Mouse (Mus musculus): ENCODE results near the gene Noc2l.

DNA sequence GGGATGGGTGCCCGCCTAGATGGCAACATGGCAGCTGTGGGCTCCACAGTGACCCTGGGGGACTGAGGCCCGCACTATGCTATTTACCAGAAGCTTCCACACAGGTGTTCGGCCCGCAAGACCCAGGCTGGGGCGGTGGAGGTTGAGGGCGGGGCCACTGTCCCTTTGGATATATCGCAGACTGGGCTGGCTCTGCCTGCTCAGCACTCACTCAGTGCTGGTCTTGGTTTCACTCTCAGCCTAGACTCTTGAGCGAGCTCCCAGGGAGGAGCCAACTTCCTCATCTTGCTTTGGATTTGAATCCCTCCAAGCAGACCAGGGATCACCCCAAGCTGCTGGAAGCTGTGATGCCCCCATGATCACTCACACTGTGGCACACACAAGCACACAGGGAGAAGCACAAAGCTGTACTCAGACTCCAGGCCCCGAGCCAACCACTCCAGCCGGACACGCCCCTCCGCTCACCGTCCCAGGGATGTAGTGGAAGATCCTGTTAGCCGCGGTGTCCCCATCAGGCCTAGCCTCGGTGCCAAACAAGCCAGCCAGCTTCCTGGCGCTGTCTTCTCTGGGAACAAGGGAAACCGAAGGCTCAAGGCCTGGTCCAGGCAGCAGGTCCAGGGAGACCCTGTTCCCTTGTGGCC is 7.9 kb upstream of the Noc2l start:
- TF ChIP-seq CTCF (IDR thresholded peaks at IDR 0.05; ENCODE audit: insufficient read depth, low read length) (no peak), POLR2A (IDR thresholded peaks at IDR 0.05; ENCODE audit: borderline replicate concordance, extremely low read depth, low read depth, low read length) (no peak)

Measured in lung, adult 2 months (tissue).